Mouse (Mus musculus) embryonic facial prominence, embryonic 14.5 days (tissue): Measurements from ENCODE around the gene Gstm3. TPM values are rescaled to one million over a fixed set of nuclear protein-coding genes. Genes with fewer than 3 reads are reported as not detected.
"Not testable (repeated sequence)": the region's sequence is repeated elsewhere in the genome, so short reads cannot be mapped to it uniquely, and the experiment has no call there.

ENCODE experiments used
- ATAC-seq: fragments of 200-750 bp; cut with Nextera tagmentation; 2 replicates; pipeline ENCODE4 v1.8.0; 2017; ENCODE audit warnings: low read depth, moderate number of reproducible peaks, moderate TSS enrichment
- DNase-seq: peaks from one replicate; pipeline ENCODE4 v3.0.0-alpha.2; 2015; ENCODE audit warnings: low spot score
- H3K27ac ChIP-seq: fragments of 300-500 bp; sonication (generic); replicated peaks from 2 replicates; pipeline ENCODE4 v1.5.1; 2014; ENCODE audit warnings: low read depth, mild to moderate bottlenecking, low read length, moderate library complexity
- H3K27me3 ChIP-seq: fragments of 300-500 bp; sonication (generic); replicated peaks from 2 replicates; pipeline ENCODE4 v1.6.1; 2014; ENCODE audit warnings: low read length; ENCODE audit not compliant: control insufficient read depth, insufficient read depth
- H3K36me3 ChIP-seq: fragments of 300-500 bp; sonication (generic); 2 replicates; pipeline ENCODE4 v1.6.1; 2014; ENCODE audit warnings: low read length, mixed read lengths; ENCODE audit not compliant: control insufficient read depth, insufficient read depth
- H3K4me1 ChIP-seq: fragments of 300-500 bp; sonication (generic); 2 replicates; pipeline ENCODE4 v1.6.1; 2014; ENCODE audit warnings: antibody characterized with exemption, low read length; ENCODE audit not compliant: control insufficient read depth, insufficient read depth
- H3K4me2 ChIP-seq: fragments of 300-500 bp; sonication (generic); 2 replicates; pipeline ENCODE4 v1.6.1; 2014; ENCODE audit warnings: low read depth, mild to moderate bottlenecking, low read length, moderate library complexity, mixed read lengths
- H3K4me3 ChIP-seq: fragments of 300-500 bp; sonication (generic); 2 replicates; pipeline ENCODE4 v1.5.1; 2014; ENCODE audit warnings: low read depth, mild to moderate bottlenecking, low read length
- H3K9ac ChIP-seq: fragments of 300-500 bp; sonication (generic); 2 replicates; pipeline ENCODE4 v1.6.1; 2014; ENCODE audit warnings: low read depth, mild to moderate bottlenecking, low read length, moderate library complexity, mixed read lengths
- H3K9me3 ChIP-seq: fragments of 300-500 bp; sonication (generic); 2 replicates; pipeline ENCODE4 v1.6.1; 2016; ENCODE audit warnings: low read length; ENCODE audit not compliant: control insufficient read depth
- WGBS: fragments of 180-500 bp; shearing (Covaris S2); extraction: QIAGEN DNeasy Blood & Tissue Kit; methylation state at CpG from one replicate; pipeline ENCODE4 v1.1.7; 2014; 5-methylcytosine and 5-hydroxymethylcytosine counted together
- polyA plus RNA-seq: library from polyadenylated mRNA; unstranded; fragments of >200 nt; fragmentation: Nextera tagmentation; extraction: Ambion mirVana; gene quantifications from 2 replicates; pipeline ENCODE4 v1.2.1, GENCODE M21; 2014

Gene Gstm3
- 0.17 TPM in 1 of 2 replicates, not detected in the other for polyA plus RNA-seq

DNA sequence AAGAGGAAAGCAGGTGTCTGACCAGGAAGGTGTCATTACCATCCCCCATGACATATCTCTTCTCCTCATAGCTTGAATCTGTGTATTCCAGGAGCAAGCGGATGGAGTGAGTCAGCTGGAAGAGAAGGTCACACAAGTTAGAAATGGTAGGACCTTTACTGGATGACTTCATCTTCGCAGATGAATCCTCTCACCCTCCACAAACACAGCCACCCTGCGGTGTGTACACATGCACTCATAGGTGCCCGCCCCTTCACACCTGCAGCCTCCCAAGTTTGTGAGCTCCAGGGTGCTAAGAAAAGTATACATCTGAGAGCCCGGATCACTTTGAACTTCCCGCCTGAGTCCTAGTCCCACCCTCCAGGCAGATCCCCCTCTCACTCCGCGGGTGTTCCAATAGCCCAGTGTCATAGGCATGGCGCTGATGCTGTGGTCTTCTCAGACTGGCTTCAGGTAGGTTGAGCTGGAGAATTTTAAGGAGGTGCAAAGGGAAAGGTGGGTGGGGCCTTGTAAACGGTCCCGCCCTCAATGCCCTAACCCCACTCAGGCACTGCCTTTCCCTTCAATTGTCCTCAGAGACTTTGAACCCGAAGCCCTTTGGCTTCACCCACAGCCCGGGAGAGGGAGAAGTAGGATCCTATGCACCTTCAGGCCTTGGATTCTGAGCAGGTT is at the start of gene Gstm3:
TSS of gene Gstm3 (minus strand) at position 560 of the 672 bp plus-strand sequence.
- DNase-seq: no peak
- Histone ChIP-seq H3K4me1 (no peaks in the 10 kb centered on the region), H3K27me3 (no peaks in the 10 kb centered on the region), H3K36me3 (no peaks in the 10 kb centered on the region), H3K4me3 (no peak within 1 kb of the TSS), H3K9me3 (no peaks in the 10 kb centered on the region), H3K27ac (no peak within 1 kb of the TSS), H3K4me2 (no peak within 1 kb of the TSS), H3K9ac (no peak within 1 kb of the TSS)
- WGBS: 60% methylated on average over 13 of the region's 13 CpGs
- no peak for ATAC-seq

DNA sequence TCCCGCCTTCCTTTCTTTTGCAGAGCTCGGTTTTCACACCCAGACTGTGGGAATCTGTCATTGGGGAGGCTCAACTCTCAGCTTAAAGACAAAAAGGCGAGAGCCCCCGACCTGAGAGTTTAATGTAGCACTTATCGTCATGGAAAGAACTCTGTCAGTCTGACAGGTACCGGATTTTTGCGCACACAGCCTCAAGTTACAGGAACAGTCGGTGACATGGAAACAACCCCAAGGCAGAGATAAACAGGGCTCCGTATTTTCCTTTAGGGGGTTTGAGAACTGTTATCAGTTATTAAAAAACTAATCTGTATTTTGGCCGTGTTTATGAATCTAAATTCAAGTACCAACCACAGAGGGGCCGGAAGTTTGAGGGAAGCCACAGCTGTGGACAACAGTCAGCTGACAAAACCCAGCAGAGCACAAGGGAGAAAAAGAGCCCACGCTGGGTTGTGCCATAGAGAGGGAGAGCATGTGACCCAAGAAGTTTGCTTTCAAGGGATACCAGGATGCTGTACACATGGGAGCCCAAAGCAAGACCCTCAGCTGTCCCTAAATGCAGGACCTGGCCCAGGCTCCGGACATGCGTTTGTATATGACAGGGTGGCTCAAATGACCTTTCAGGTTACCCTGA is 49.2 kb upstream of the Gstm3 start:
- ATAC-seq (no peak), DNase-seq (peak; percentile 39)
- Histone ChIP-seq H3K9me3 (no peaks in the 10 kb centered on the region), H3K4me1 (peaks cover 8% of the 10 kb centered on the region), H3K36me3 (no peaks in the 10 kb centered on the region), H3K4me3 (peak overlapping the region; percentile 42), H3K27me3 (no peaks in the 10 kb centered on the region), H3K9ac (peak overlapping the region; percentile 57), H3K4me2 (peak overlapping the region; percentile 75), H3K27ac (peak overlapping the region; percentile 93)
- 22% methylated on average over 14 of the region's 14 CpGs for WGBS

GRCm38 (mm10) chr3:108017473-108018189 is 48.5 kb upstream of the Gstm3 start, which contains the start of gene Gstm1:
Gstm1 (minus strand) TSS chr3:108017973.
- WGBS: 0% methylated on average over 29 of the region's 31 CpGs
- H3K36me3 ChIP-seq: no peaks in the 10 kb centered on the region
- peak; percentile 99 for DNase-seq

GRCm38 (mm10) chr3:108016468-108016867 is 47.4 kb upstream of the Gstm3 start:
- ATAC-seq, H3K27ac ChIP-seq, DNase-seq, H3K4me3 ChIP-seq, H3K9ac ChIP-seq, H3K27me3 ChIP-seq, H3K4me1 ChIP-seq, H3K36me3 ChIP-seq, H3K9me3 ChIP-seq: not testable (repeated sequence)
- H3K4me2 ChIP-seq: 0 out of 2 replicates have a peak overlapping the region, but pooled peaks have one; percentile 75
- 93% methylated on average over 5 of the region's 5 CpGs for WGBS

More at GRCm38 (mm10) chr3:108017473-108018189, 48.5 kb upstream of the Gstm3 start, which contains the start of gene Gstm1:
- Histone ChIP-seq H3K9ac (peak within 1 kb of the TSS; percentile 59), H3K27me3 (no peaks in the 10 kb centered on the region), H3K4me2 (peak within 1 kb of the TSS; percentile 75), H3K4me3 (peak within 1 kb of the TSS; percentile 42), H3K27ac (peak within 1 kb of the TSS; percentile 93), H3K4me1 (peaks cover 8% of the 10 kb centered on the region), H3K9me3 (no peaks in the 10 kb centered on the region)
- ATAC-seq: peak; percentile 99

DNA sequence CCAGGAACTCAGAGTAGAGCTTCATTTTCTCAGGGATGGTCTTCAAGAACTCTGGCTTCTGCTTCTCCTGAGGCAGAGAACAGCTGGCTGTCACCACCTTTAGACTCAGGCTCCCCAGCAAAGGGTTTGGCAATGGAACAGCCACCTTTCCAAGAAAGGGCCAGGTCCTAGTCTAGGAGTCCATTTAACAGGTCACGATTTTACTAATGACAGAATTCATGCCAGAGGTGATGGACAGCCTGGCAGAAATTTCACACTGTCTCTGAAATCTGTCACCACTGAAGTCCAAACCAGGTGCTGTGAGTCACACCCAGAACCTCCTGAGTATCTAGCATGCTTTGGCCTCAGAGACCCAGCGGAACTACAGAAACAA is 45.9 kb upstream of the Gstm3 start:
- Histone ChIP-seq H3K4me3 (no peak overlapping the region), H3K4me2 (no peak overlapping the region), H3K27ac (no peak overlapping the region), H3K9me3 (no peaks in the 10 kb centered on the region), H3K9ac (no peak overlapping the region), H3K27me3 (no peaks in the 10 kb centered on the region), H3K36me3 (no peaks in the 10 kb centered on the region), H3K4me1 (peaks cover 8% of the 10 kb centered on the region)
- ATAC-seq (no peak), DNase-seq (no peak)
- 91% methylated on average over 2 of the region's 2 CpGs for WGBS

DNA sequence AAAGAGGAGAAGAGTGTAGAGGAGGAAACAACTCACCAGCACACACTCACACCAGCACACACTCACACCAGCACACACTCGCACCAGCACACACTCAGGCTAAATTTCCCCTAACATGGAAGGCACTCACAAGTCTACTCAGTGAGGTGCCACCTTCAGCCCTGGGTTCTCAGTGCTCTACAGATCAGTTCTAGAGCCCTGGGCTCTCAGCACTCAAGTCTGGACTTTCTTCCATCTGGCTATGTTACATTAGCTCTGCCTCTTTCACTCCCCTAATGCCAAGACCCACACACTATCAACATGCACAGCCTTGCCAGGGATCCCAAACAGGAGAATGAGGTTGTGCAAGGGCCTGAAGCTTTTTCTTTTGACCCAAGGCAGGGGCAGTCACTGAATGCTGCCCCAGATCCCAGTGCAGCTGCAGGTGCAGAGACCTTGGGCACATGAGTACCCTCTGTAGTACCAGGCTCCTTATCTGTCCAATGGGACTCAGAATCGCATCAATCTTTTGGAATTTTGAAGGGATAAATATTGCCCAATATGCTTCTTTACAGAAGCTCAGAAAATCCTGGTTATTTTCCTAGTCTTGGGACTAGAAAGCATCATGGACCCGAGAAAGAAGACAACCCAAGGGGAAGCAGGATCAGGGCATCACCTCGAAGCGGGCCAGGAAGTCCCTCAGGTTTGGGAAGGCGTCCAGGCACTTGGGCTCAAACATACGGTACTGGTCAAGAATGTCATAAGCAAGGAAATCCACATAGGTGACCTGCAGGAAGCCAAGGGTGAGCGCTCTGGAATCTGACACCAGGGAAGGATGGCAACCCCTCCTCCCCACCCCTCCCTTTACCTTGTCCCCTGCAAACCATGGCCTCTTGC is 45.3 kb upstream of the Gstm3 start:
- Histone ChIP-seq H3K9ac (no peak overlapping the region), H3K27me3 (no peaks in the 10 kb centered on the region), H3K36me3 (no peaks in the 10 kb centered on the region), H3K9me3 (no peaks in the 10 kb centered on the region), H3K4me1 (peaks cover 8% of the 10 kb centered on the region), H3K4me2 (no peak overlapping the region), H3K27ac (no peak overlapping the region), H3K4me3 (no peak overlapping the region)
- DNase-seq (no peak), ATAC-seq (no peak)
- WGBS: 70% methylated on average over 8 of the region's 8 CpGs

GRCm38 (mm10) chr3:108013331-108013871 is 44.3 kb upstream of the Gstm3 start:
- Histone ChIP-seq H3K27me3 (no peaks in the 10 kb centered on the region), H3K4me1 (peaks cover 3% of the 10 kb centered on the region), H3K4me3 (no peak overlapping the region), H3K36me3 (no peaks in the 10 kb centered on the region), H3K9ac (no peak overlapping the region), H3K27ac (no peak overlapping the region), H3K4me2 (no peak overlapping the region), H3K9me3 (no peaks in the 10 kb centered on the region)
- no peak for ATAC-seq
- 82% methylated on average over 4 of the region's 4 CpGs for WGBS
- DNase-seq: peak; percentile 45

- DNase-seq: no peak
- Histone ChIP-seq H3K36me3 (no peaks in the 10 kb centered on the region), H3K9me3 (no peaks in the 10 kb centered on the region), H3K27ac (no peak overlapping the region), H3K9ac (no peak overlapping the region), H3K4me3 (no peak overlapping the region), H3K27me3 (no peaks in the 10 kb centered on the region), H3K4me2 (no peak overlapping the region), H3K4me1 (no peaks in the 10 kb centered on the region)
- ATAC-seq: no peak
- WGBS: 70% methylated on average over 3 of the region's 3 CpGs
Measured at GRCm38 (mm10) chr3:108011558-108011957, 42.5 kb upstream of the Gstm3 start.
